Mouse (Mus musculus) kidney, postnatal 0 days (tissue): ENCODE data around the gene Cdk5rap2. TPM values are rescaled to one million over a fixed set of nuclear protein-coding genes. Genes with fewer than 3 reads are reported as not detected.
A peak's percentile ranks its signal among the peaks of the same experiment; 100 is the strongest.

Source experiments
- ATAC-seq: fragments of 200-750 bp; cut with Nextera tagmentation; replicated peaks from 2 replicates; pipeline ENCODE4 v1.8.0; 2017; ENCODE audit warnings: low read depth, moderate number of reproducible peaks, moderate TSS enrichment, moderate library complexity; ENCODE audit not compliant: low FRiP score
- DNase-seq: peaks from one replicate; pipeline ENCODE4 v3.0.0-alpha.2; 2016; ENCODE audit warnings: low spot score
- H3K27ac ChIP-seq: fragments of 300-500 bp; sonication (generic); 2 replicates; pipeline ENCODE4 v1.5.1; 2014; ENCODE audit warnings: mild to moderate bottlenecking
- H3K27me3 ChIP-seq: fragments of 300-500 bp; sonication (generic); 2 replicates; pipeline ENCODE4 v1.6.1; 2014; ENCODE audit warnings: low read length, mixed read lengths; ENCODE audit not compliant: insufficient read depth
- H3K36me3 ChIP-seq: fragments of 300-500 bp; sonication (generic); 2 replicates; pipeline ENCODE4 v1.6.1; 2014; ENCODE audit warnings: low read length, mixed read lengths; ENCODE audit not compliant: insufficient read depth
- H3K4me1 ChIP-seq: fragments of 300-500 bp; sonication (generic); replicated peaks from 2 replicates; pipeline ENCODE4 v1.6.1; 2014; ENCODE audit warnings: antibody characterized with exemption, low read length, mixed read lengths; ENCODE audit not compliant: insufficient read depth
- H3K4me2 ChIP-seq: fragments of 300-500 bp; sonication (generic); 2 replicates; pipeline ENCODE4 v1.6.1; 2014; ENCODE audit warnings: mild to moderate bottlenecking, low read length, moderate library complexity, mixed read lengths
- H3K4me3 ChIP-seq: fragments of 300-500 bp; sonication (generic); replicated peaks from 2 replicates; pipeline ENCODE4 v1.5.1; 2014; ENCODE audit warnings: low read depth, low read length
- H3K9ac ChIP-seq: fragments of 300-500 bp; sonication (generic); 2 replicates; pipeline ENCODE4 v1.6.1; 2014; ENCODE audit warnings: low read depth, low read length
- H3K9me3 ChIP-seq: fragments of 300-500 bp; sonication (generic); replicated peaks from 2 replicates; pipeline ENCODE4 v1.6.1; 2016; ENCODE audit warnings: low read length, inconsistent platforms, mixed read lengths
- CTCF ChIP-seq: IDR thresholded peaks from 2 replicates; pipeline ENCODE4 v1.5.1; 2016; ENCODE audit warnings: antibody characterized with exemption, low read depth, mild to moderate bottlenecking, moderate library complexity
- WGBS: fragments of 180-500 bp; shearing (Covaris S2); extraction: QIAGEN DNeasy Blood & Tissue Kit; methylation state at CpG from one replicate; pipeline ENCODE4 v1.1.7; 2014; 5-methylcytosine and 5-hydroxymethylcytosine counted together
- polyA plus RNA-seq: library from polyadenylated mRNA; unstranded; fragments of >200 nt; fragmentation: Nextera tagmentation; extraction: Ambion mirVana; gene quantifications from 2 replicates; pipeline ENCODE4 v1.2.1, GENCODE M21; 2015

The Cdk5rap2 gene
- polyA plus RNA-seq, 1 experiment from 2014 or later, result 8.9 TPM

- DNase-seq (no peak), ATAC-seq (no peak)
- H3K4me2 ChIP-seq, result no peak overlapping the region
- H3K36me3 ChIP-seq, result peaks cover 17% of the 10 kb centered on the region; the same call in 1 of the 2 replicates
- H3K27ac ChIP-seq, result no peak overlapping the region
- no peaks in the 10 kb centered on the region for H3K4me1 ChIP-seq
- no peak overlapping the region for H3K9ac ChIP-seq
- WGBS, result 92% methylated on average over 4 of the region's 4 CpGs
- no peaks in the 10 kb centered on the region for H3K27me3 ChIP-seq
- H3K4me3 ChIP-seq, result no peak overlapping the region
- no peak for TF ChIP-seq CTCF
- H3K9me3 ChIP-seq, result no peaks in the 10 kb centered on the region
Observed at GRCm38 (mm10) chr4:70312170-70312569, 98.1 kb downstream of the Cdk5rap2 start.

GRCm38 (mm10) chr4:70311530-70311929 lies 98.7 kb downstream of the Cdk5rap2 start:
- ATAC-seq (no peak), DNase-seq (no peak)

GRCm38 (mm10) chr4:70307230-70307629 lies 103.0 kb downstream of the Cdk5rap2 start:
- Histone ChIP-seq H3K27me3 (no peaks in the 10 kb centered on the region), H3K9me3 (no peaks in the 10 kb centered on the region), H3K4me2 (no peak overlapping the region), H3K4me3 (no peak overlapping the region), H3K4me1 (no peaks in the 10 kb centered on the region), H3K36me3 (peaks cover 4% of the 10 kb centered on the region; the same call in 1 of the 2 replicates), H3K9ac (no peak overlapping the region), H3K27ac (no peak overlapping the region)
- DNase-seq, result peak; percentile 56
- 0 out of 2 replicates have a peak, but pooled peaks have one; percentile 36 for ATAC-seq
- peak; percentile 83 for TF ChIP-seq CTCF
- 66% methylated on average over 4 of the region's 4 CpGs for WGBS

More at GRCm38 (mm10) chr4:70311530-70311929, 98.7 kb downstream of the Cdk5rap2 start:
- H3K27me3 ChIP-seq, result no peaks in the 10 kb centered on the region
- no peak overlapping the region for H3K4me3 ChIP-seq
- no peak for TF ChIP-seq CTCF
- no peaks in the 10 kb centered on the region for H3K9me3 ChIP-seq
- no peak overlapping the region for H3K9ac ChIP-seq
- no peaks in the 10 kb centered on the region for H3K4me1 ChIP-seq
- H3K4me2 ChIP-seq, result no peak overlapping the region
- no peak overlapping the region for H3K27ac ChIP-seq
- 82% methylated on average over 5 of the region's 5 CpGs for WGBS
- H3K36me3 ChIP-seq, result peaks cover 14% of the 10 kb centered on the region; the same call in 1 of the 2 replicates

GRCm38 (mm10) chr4:70303870-70304269 lies 106.4 kb downstream of the Cdk5rap2 start:
- Histone ChIP-seq H3K27me3 (no peaks in the 10 kb centered on the region), H3K9me3 (no peaks in the 10 kb centered on the region), H3K36me3 (peaks cover 12% of the 10 kb centered on the region; the same call in 1 of the 2 replicates), H3K4me1 (no peaks in the 10 kb centered on the region), H3K27ac (no peak overlapping the region), H3K9ac (no peak overlapping the region), H3K4me3 (no peak overlapping the region), H3K4me2 (no peak overlapping the region)
- TF ChIP-seq CTCF, result no peak
- ATAC-seq (no peak), DNase-seq (no peak)
- WGBS, result 22% methylated on average over 4 of the region's 4 CpGs

GRCm38 (mm10) chr4:70301187-70301586 lies 109.1 kb downstream of the Cdk5rap2 start:
- TF ChIP-seq CTCF, result no peak
- H3K9ac ChIP-seq, result no peak overlapping the region
- H3K9me3 ChIP-seq, result no peaks in the 10 kb centered on the region
- H3K4me2 ChIP-seq, result no peak overlapping the region
- H3K36me3 ChIP-seq, result peaks cover 21% of the 10 kb centered on the region; the same call in 1 of the 2 replicates
- 87% methylated on average over 9 of the region's 9 CpGs for WGBS
- H3K27ac ChIP-seq, result no peak overlapping the region
- no peak overlapping the region for H3K4me3 ChIP-seq
- H3K27me3 ChIP-seq, result no peaks in the 10 kb centered on the region
- DNase-seq (no peak), ATAC-seq (no peak)
- H3K4me1 ChIP-seq, result no peaks in the 10 kb centered on the region

GRCm38 (mm10) chr4:70289361-70289760 lies 120.9 kb downstream of the Cdk5rap2 start:
- H3K27me3 ChIP-seq, result no peaks in the 10 kb centered on the region
- 87% methylated on average over 6 of the region's 6 CpGs for WGBS
- TF ChIP-seq CTCF, result no peak
- H3K4me3 ChIP-seq, result no peak overlapping the region
- no peak overlapping the region for H3K4me2 ChIP-seq
- no peaks in the 10 kb centered on the region for H3K9me3 ChIP-seq
- H3K4me1 ChIP-seq, result no peaks in the 10 kb centered on the region
- DNase-seq (no peak), ATAC-seq (no peak)
- no peak overlapping the region for H3K9ac ChIP-seq
- no peak overlapping the region for H3K27ac ChIP-seq
- H3K36me3 ChIP-seq, result peaks cover 15% of the 10 kb centered on the region

- H3K4me2 ChIP-seq, result no peak overlapping the region
- no peak for DNase-seq
- H3K27ac ChIP-seq, result no peak overlapping the region
- WGBS, result 96% methylated on average over 9 of the region's 9 CpGs
- ATAC-seq, result no peak
- no peaks in the 10 kb centered on the region for H3K9me3 ChIP-seq
- H3K27me3 ChIP-seq, result no peaks in the 10 kb centered on the region
- H3K4me1 ChIP-seq, result no peaks in the 10 kb centered on the region
- no peak overlapping the region for H3K9ac ChIP-seq
- no peak overlapping the region for H3K4me3 ChIP-seq
- TF ChIP-seq CTCF, result no peak
- H3K36me3 ChIP-seq, result peaks cover 19% of the 10 kb centered on the region
Observed at GRCm38 (mm10) chr4:70283163-70283562, 127.1 kb downstream of the Cdk5rap2 start.
